Mouse (Mus musculus) kidney, adult 18-20 months (tissue): ENCODE data around the gene Dpep1.

Source experiments
- DNase-seq: peaks from one replicate; pipeline ENCODE4 v3.0.0; 2021

The Dpep1 gene

DNA sequence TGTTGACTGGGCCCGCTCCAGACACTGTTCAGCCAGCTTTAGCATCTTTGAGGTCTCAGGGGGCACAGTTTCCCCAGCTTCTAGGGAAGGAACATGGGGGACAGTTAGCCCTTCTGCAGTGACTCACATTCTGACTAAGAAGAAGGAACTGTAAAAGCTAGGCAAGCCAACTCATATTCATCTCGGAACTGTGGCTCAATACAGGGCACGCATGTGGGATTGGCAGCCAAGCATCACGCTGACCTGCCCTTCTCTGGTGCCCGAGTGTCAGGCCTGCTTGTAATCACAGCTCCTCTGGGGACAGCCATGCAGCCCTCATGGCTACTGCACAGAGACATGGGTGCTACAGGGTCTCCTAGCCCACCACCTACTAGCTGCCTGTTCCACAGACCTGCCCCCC is 64.9 kb downstream of the Dpep1 start:
- DNase-seq, result no peak
